Mouse (Mus musculus): Measurements from ENCODE around the gene Hoxb3. TPM values are rescaled to one million over a fixed set of nuclear protein-coding genes. Genes with fewer than 3 reads are reported as not detected.

Hoxb3 gene
- polyA plus RNA-seq, 1 experiment = 5.6 TPM

GRCm38 (mm10) chr11:96306908-96307269, 16.2 kb upstream of the Hoxb3 start:
- peaks cover 16% of the 10 kb centered on the region for H3K27me3 ChIP-seq (ENCODE audit: control insufficient read depth, insufficient read depth, low read length)
- no peak overlapping the region for H3K27ac ChIP-seq (ENCODE audit: control insufficient read depth, insufficient read depth, low read depth, low read length)
- no peak overlapping the region for H3K4me3 ChIP-seq (ENCODE audit: control insufficient read depth, low read depth, low read length)
- H3K36me3 ChIP-seq (ENCODE audit: control insufficient read depth, insufficient read depth, low read length) = no peaks in the 10 kb centered on the region
- H3K4me1 ChIP-seq (ENCODE audit: control insufficient read depth, insufficient read depth, low read length) = peaks cover 28% of the 10 kb centered on the region
- TF ChIP-seq POLR2A (IDR thresholded peaks at IDR 0.05; ENCODE audit: control insufficient read depth, low read depth, low read length) (no peak), CTCF (IDR thresholded peaks at IDR 0.05; ENCODE audit: control insufficient read depth, insufficient read depth, insufficient replicate concordance, low read depth, low read length) (no peak)

- H3K27me3 ChIP-seq (ENCODE audit: control insufficient read depth, insufficient read depth, low read length) = peaks cover 12% of the 10 kb centered on the region
- H3K4me3 ChIP-seq (ENCODE audit: control insufficient read depth, low read depth, low read length) = no peak overlapping the region
- TF ChIP-seq POLR2A (IDR thresholded peaks at IDR 0.05; ENCODE audit: control insufficient read depth, low read depth, low read length) = no peak
- no peak for TF ChIP-seq CTCF (IDR thresholded peaks at IDR 0.05; ENCODE audit: control insufficient read depth, insufficient read depth, insufficient replicate concordance, low read depth, low read length)
- H3K36me3 ChIP-seq (ENCODE audit: control insufficient read depth, insufficient read depth, low read length) = no peaks in the 10 kb centered on the region
- peaks cover 23% of the 10 kb centered on the region for H3K4me1 ChIP-seq (ENCODE audit: control insufficient read depth, insufficient read depth, low read length)
- H3K27ac ChIP-seq (ENCODE audit: control insufficient read depth, insufficient read depth, low read depth, low read length) = peak overlapping the region; percentile 34; the same call in 1 of the 2 replicates
These were observed 14.4 kb upstream of the Hoxb3 start for GRCm38 (mm10) chr11:96308763-96309162.

- no peak overlapping the region for H3K4me3 ChIP-seq (ENCODE audit: control insufficient read depth, low read depth, low read length)
- H3K27ac ChIP-seq (ENCODE audit: control insufficient read depth, insufficient read depth, low read depth, low read length) = peak overlapping the region; percentile 65
- peaks cover 20% of the 10 kb centered on the region for H3K4me1 ChIP-seq (ENCODE audit: control insufficient read depth, insufficient read depth, low read length)
- H3K27me3 ChIP-seq (ENCODE audit: control insufficient read depth, insufficient read depth, low read length) = peaks cover 13% of the 10 kb centered on the region
- TF ChIP-seq POLR2A (IDR thresholded peaks at IDR 0.05; ENCODE audit: control insufficient read depth, low read depth, low read length) = no peak
- TF ChIP-seq CTCF (IDR thresholded peaks at IDR 0.05; ENCODE audit: control insufficient read depth, insufficient read depth, insufficient replicate concordance, low read depth, low read length) = no peak
- no peaks in the 10 kb centered on the region for H3K36me3 ChIP-seq (ENCODE audit: control insufficient read depth, insufficient read depth, low read length)
These were observed 13.8 kb upstream of the Hoxb3 start for GRCm38 (mm10) chr11:96309288-96309687.

GRCm38 (mm10) chr11:96310183-96310938, 12.8 kb upstream of the Hoxb3 start:
- H3K27ac ChIP-seq (ENCODE audit: control insufficient read depth, insufficient read depth, low read depth, low read length) = no peak overlapping the region
- no peaks in the 10 kb centered on the region for H3K36me3 ChIP-seq (ENCODE audit: control insufficient read depth, insufficient read depth, low read length)
- H3K4me1 ChIP-seq (ENCODE audit: control insufficient read depth, insufficient read depth, low read length) = peaks cover 12% of the 10 kb centered on the region
- H3K4me3 ChIP-seq (ENCODE audit: control insufficient read depth, low read depth, low read length) = no peak overlapping the region
- peaks cover 10% of the 10 kb centered on the region for H3K27me3 ChIP-seq (ENCODE audit: control insufficient read depth, insufficient read depth, low read length)
- TF ChIP-seq CTCF (IDR thresholded peaks at IDR 0.05; ENCODE audit: control insufficient read depth, insufficient read depth, insufficient replicate concordance, low read depth, low read length) = no peak
- no peak for TF ChIP-seq POLR2A (IDR thresholded peaks at IDR 0.05; ENCODE audit: control insufficient read depth, low read depth, low read length)

- Histone ChIP-seq H3K4me3 (ENCODE audit: control insufficient read depth, low read depth, low read length) (no peak overlapping the region), H3K4me1 (ENCODE audit: control insufficient read depth, insufficient read depth, low read length) (peaks cover 12% of the 10 kb centered on the region), H3K27me3 (ENCODE audit: control insufficient read depth, insufficient read depth, low read length) (peaks cover 10% of the 10 kb centered on the region), H3K27ac (ENCODE audit: control insufficient read depth, insufficient read depth, low read depth, low read length) (no peak overlapping the region), H3K36me3 (ENCODE audit: control insufficient read depth, insufficient read depth, low read length) (no peaks in the 10 kb centered on the region)
- TF ChIP-seq POLR2A (IDR thresholded peaks at IDR 0.05; ENCODE audit: control insufficient read depth, low read depth, low read length) = no peak
- TF ChIP-seq CTCF (IDR thresholded peaks at IDR 0.05; ENCODE audit: control insufficient read depth, insufficient read depth, insufficient replicate concordance, low read depth, low read length) = no peak
These were observed 12.0 kb upstream of the Hoxb3 start for GRCm38 (mm10) chr11:96311097-96311496.

GRCm38 (mm10) chr11:96311520-96312417, 11.4 kb upstream of the Hoxb3 start:
- H3K4me3 ChIP-seq (ENCODE audit: control insufficient read depth, low read depth, low read length) = no peak overlapping the region
- peaks cover 10% of the 10 kb centered on the region for H3K27me3 ChIP-seq (ENCODE audit: control insufficient read depth, insufficient read depth, low read length)
- H3K4me1 ChIP-seq (ENCODE audit: control insufficient read depth, insufficient read depth, low read length) = peaks cover 12% of the 10 kb centered on the region
- TF ChIP-seq POLR2A (IDR thresholded peaks at IDR 0.05; ENCODE audit: control insufficient read depth, low read depth, low read length) = no peak
- TF ChIP-seq CTCF (IDR thresholded peaks at IDR 0.05; ENCODE audit: control insufficient read depth, insufficient read depth, insufficient replicate concordance, low read depth, low read length) = peak; percentile 35; the same call in 1 of the 2 replicates
- H3K27ac ChIP-seq (ENCODE audit: control insufficient read depth, insufficient read depth, low read depth, low read length) = no peak overlapping the region
- no peaks in the 10 kb centered on the region for H3K36me3 ChIP-seq (ENCODE audit: control insufficient read depth, insufficient read depth, low read length)

GRCm38 (mm10) chr11:96313134-96313533, 10.0 kb upstream of the Hoxb3 start:
- Histone ChIP-seq H3K4me3 (ENCODE audit: control insufficient read depth, low read depth, low read length) (no peak overlapping the region), H3K27ac (ENCODE audit: control insufficient read depth, insufficient read depth, low read depth, low read length) (no peak overlapping the region), H3K4me1 (ENCODE audit: control insufficient read depth, insufficient read depth, low read length) (peaks cover 12% of the 10 kb centered on the region)

More at GRCm38 (mm10) chr11:96313134-96313533, 10.0 kb upstream of the Hoxb3 start:
- Histone ChIP-seq H3K36me3 (ENCODE audit: control insufficient read depth, insufficient read depth, low read length) (no peaks in the 10 kb centered on the region), H3K27me3 (ENCODE audit: control insufficient read depth, insufficient read depth, low read length) (peaks cover 12% of the 10 kb centered on the region)
- TF ChIP-seq CTCF (IDR thresholded peaks at IDR 0.05; ENCODE audit: control insufficient read depth, insufficient read depth, insufficient replicate concordance, low read depth, low read length) (no peak), POLR2A (IDR thresholded peaks at IDR 0.05; ENCODE audit: control insufficient read depth, low read depth, low read length) (no peak)
